Mouse (Mus musculus): ENCODE results near the gene Col10a1. TPM values are rescaled to one million over a fixed set of nuclear protein-coding genes. Genes with fewer than 3 reads are reported as not detected.

The Col10a1 gene
- 0.17 and 0.28 TPM in 2 replicates for polyA plus RNA-seq (2016; fragmentation: Nextera tagmentation; extraction: Ambion mirVana)

DNA sequence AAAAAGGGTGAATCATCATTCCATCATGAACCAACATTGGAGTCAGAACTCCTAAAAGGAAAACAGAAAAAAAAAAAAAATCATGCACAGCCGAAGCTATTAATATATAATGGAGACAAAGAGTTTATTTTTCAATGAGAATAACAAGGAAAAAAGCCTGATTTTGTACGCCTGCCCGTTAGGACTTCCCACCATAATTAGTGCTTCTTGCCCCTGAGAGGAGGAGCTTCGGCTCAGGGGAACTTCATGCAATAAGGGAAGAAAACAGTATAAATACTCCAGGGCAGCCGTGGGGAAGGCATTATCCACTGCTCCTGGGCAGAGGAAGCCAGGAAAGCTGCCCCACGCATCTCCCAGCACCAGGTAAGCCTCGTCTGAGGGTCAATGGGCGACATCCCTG, at the start of gene Col10a1:
TSS of gene Col10a1 (plus strand) at position 301 of the 400 bp plus-strand sequence.
- H3K27me3 ChIP-seq (replicated peaks): no peaks in the 10 kb centered on the region
- 79% methylated on average over 8 of the region's 8 CpGs for WGBS
- no peak within 1 kb of the TSS for H3K4me2 ChIP-seq
- no peak within 1 kb of the TSS for H3K9ac ChIP-seq
- ATAC-seq (ENCODE audit: insufficient number of reproducible peaks, low FRiP score): no peak
- H3K27ac ChIP-seq (ENCODE audit: poor library complexity, severe bottlenecking): no peak within 1 kb of the TSS
- H3K9me3 ChIP-seq (replicated peaks): no peaks in the 10 kb centered on the region
- no peaks in the 10 kb centered on the region for H3K4me1 ChIP-seq (replicated peaks)
- no peak within 1 kb of the TSS for H3K4me3 ChIP-seq
- H3K36me3 ChIP-seq: no peaks in the 10 kb centered on the region

- 73% methylated on average over 6 of the region's 6 CpGs for WGBS
- Histone ChIP-seq H3K27ac (ENCODE audit: poor library complexity, severe bottlenecking) (no peak overlapping the region), H3K4me1 (replicated peaks) (no peaks in the 10 kb centered on the region), H3K9ac (no peak overlapping the region), H3K4me3 (no peak overlapping the region), H3K27me3 (replicated peaks) (no peaks in the 10 kb centered on the region), H3K9me3 (replicated peaks) (no peaks in the 10 kb centered on the region), H3K4me2 (no peak overlapping the region), H3K36me3 (no peaks in the 10 kb centered on the region)
- no peak for ATAC-seq (ENCODE audit: insufficient number of reproducible peaks, low FRiP score)
Measured at GRCm38 (mm10) chr10:34341014-34341413, 48.8 kb upstream of the Col10a1 start.

DNA sequence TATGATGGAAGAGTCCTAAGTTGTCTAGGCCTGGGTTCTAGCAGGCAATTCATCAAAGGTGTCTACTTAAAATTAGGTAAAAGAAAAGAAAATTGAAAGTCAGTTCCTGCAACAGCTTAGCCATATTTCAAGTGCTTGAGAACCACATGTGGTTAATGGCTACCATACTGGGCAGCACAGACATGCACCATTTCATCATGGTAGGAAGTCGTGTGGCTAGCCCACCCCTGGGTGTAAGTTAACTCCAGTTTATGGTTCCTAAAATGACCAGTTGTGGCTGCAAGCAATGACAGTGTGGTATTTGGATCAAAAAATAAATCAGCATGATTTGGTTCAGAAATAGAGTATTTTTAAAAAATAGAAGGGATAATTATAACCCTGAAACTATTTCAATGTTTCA, 47.9 kb upstream of the Col10a1 start:
- no peak overlapping the region for H3K27ac ChIP-seq (ENCODE audit: poor library complexity, severe bottlenecking)
- no peaks in the 10 kb centered on the region for H3K27me3 ChIP-seq (replicated peaks)
- no peak for ATAC-seq (ENCODE audit: insufficient number of reproducible peaks, low FRiP score)
- no peak overlapping the region for H3K9ac ChIP-seq
- H3K4me3 ChIP-seq: no peak overlapping the region
- H3K4me1 ChIP-seq (replicated peaks): no peaks in the 10 kb centered on the region
- H3K4me2 ChIP-seq: no peak overlapping the region
- WGBS: 90% methylated on average over 1 of the region's 1 CpGs
- H3K36me3 ChIP-seq: no peaks in the 10 kb centered on the region
- no peaks in the 10 kb centered on the region for H3K9me3 ChIP-seq (replicated peaks)

GRCm38 (mm10) chr10:34352166-34352565, 37.6 kb upstream of the Col10a1 start:
- H3K36me3 ChIP-seq: no peaks in the 10 kb centered on the region
- H3K9ac ChIP-seq: no peak overlapping the region
- 69% methylated on average over 4 of the region's 4 CpGs for whole genome bisulfite sequencing
- no peak overlapping the region for H3K4me2 ChIP-seq
- H3K4me1 ChIP-seq (replicated peaks): peaks cover 6% of the 10 kb centered on the region
- no peak for ATAC-seq (ENCODE audit: insufficient number of reproducible peaks, low FRiP score)
- no peaks in the 10 kb centered on the region for H3K27me3 ChIP-seq (replicated peaks)
- H3K9me3 ChIP-seq (replicated peaks): no peaks in the 10 kb centered on the region
- H3K4me3 ChIP-seq: no peak overlapping the region
- no peak overlapping the region for H3K27ac ChIP-seq (ENCODE audit: poor library complexity, severe bottlenecking)

- Histone ChIP-seq H3K4me1 (replicated peaks) (no peaks in the 10 kb centered on the region), H3K27me3 (replicated peaks) (no peaks in the 10 kb centered on the region), H3K27ac (ENCODE audit: poor library complexity, severe bottlenecking) (no peak overlapping the region), H3K4me3 (no peak overlapping the region), H3K36me3 (no peaks in the 10 kb centered on the region), H3K4me2 (no peak overlapping the region), H3K9me3 (replicated peaks) (no peaks in the 10 kb centered on the region), H3K9ac (no peak overlapping the region)
- ATAC-seq (ENCODE audit: insufficient number of reproducible peaks, low FRiP score): no peak
- WGBS: 77% methylated on average over 3 of the region's 3 CpGs
Measured at GRCm38 (mm10) chr10:34358263-34358662, 31.5 kb upstream of the Col10a1 start.

- H3K4me2 ChIP-seq: no peak overlapping the region
- H3K4me1 ChIP-seq (replicated peaks): no peaks in the 10 kb centered on the region
- ATAC-seq (ENCODE audit: insufficient number of reproducible peaks, low FRiP score): no peak
- no peak overlapping the region for H3K27ac ChIP-seq (ENCODE audit: poor library complexity, severe bottlenecking)
- H3K27me3 ChIP-seq (replicated peaks): no peaks in the 10 kb centered on the region
- no peak overlapping the region for H3K4me3 ChIP-seq
- H3K9me3 ChIP-seq (replicated peaks): no peaks in the 10 kb centered on the region
- no peaks in the 10 kb centered on the region for H3K36me3 ChIP-seq
- H3K9ac ChIP-seq: no peak overlapping the region
Measured at GRCm38 (mm10) chr10:34363756-34364155, 26.0 kb upstream of the Col10a1 start.

- no peak for ATAC-seq (ENCODE audit: insufficient number of reproducible peaks, low FRiP score)
- WGBS: 62% methylated on average over 5 of the region's 5 CpGs
Measured at GRCm38 (mm10) chr10:34368138-34368537, 21.6 kb upstream of the Col10a1 start.

DNA sequence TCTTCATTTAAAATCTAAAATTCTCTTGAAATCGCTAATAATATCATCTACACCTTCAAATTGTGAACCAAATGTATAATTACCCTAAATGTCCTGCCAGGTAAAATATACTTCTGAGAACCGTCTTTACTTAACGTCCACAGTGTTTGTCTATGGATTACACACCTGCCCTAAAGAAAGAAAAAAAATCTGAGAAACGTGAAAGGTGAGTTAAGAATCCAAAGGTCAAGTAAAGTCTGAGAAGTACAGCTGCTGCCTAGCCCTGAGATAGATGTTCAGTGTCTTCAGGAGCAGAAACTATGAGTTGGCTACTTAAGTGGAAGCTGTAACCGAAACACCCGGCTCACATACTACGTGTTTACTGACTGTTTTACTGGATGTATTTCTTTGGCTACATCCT, 16.4 kb upstream of the Col10a1 start:
- no peak for ATAC-seq (ENCODE audit: insufficient number of reproducible peaks, low FRiP score)
- H3K4me2 ChIP-seq: no peak overlapping the region
- H3K4me3 ChIP-seq: no peak overlapping the region
- no peaks in the 10 kb centered on the region for H3K27me3 ChIP-seq (replicated peaks)
- WGBS: 89% methylated on average over 7 of the region's 7 CpGs
- H3K36me3 ChIP-seq: no peaks in the 10 kb centered on the region
- H3K9ac ChIP-seq: no peak overlapping the region
- no peak overlapping the region for H3K27ac ChIP-seq (ENCODE audit: poor library complexity, severe bottlenecking)
- no peaks in the 10 kb centered on the region for H3K4me1 ChIP-seq (replicated peaks)
- H3K9me3 ChIP-seq (replicated peaks): no peaks in the 10 kb centered on the region

More at GRCm38 (mm10) chr10:34368138-34368537, 21.6 kb upstream of the Col10a1 start:
- Histone ChIP-seq H3K9ac (no peak overlapping the region), H3K4me3 (no peak overlapping the region), H3K9me3 (replicated peaks) (no peaks in the 10 kb centered on the region), H3K4me1 (replicated peaks) (no peaks in the 10 kb centered on the region), H3K36me3 (no peaks in the 10 kb centered on the region), H3K27ac (ENCODE audit: poor library complexity, severe bottlenecking) (no peak overlapping the region), H3K27me3 (replicated peaks) (no peaks in the 10 kb centered on the region), H3K4me2 (no peak overlapping the region)

GRCm38 (mm10) chr10:34385636-34386035, 4.1 kb upstream of the Col10a1 start:
- no peaks in the 10 kb centered on the region for H3K9me3 ChIP-seq (replicated peaks)
- no peak overlapping the region for H3K4me2 ChIP-seq
- 84% methylated on average over 5 of the region's 5 CpGs for WGBS
- H3K36me3 ChIP-seq: no peaks in the 10 kb centered on the region
- no peaks in the 10 kb centered on the region for H3K27me3 ChIP-seq (replicated peaks)
- H3K4me3 ChIP-seq: no peak overlapping the region
- H3K4me1 ChIP-seq (replicated peaks): no peaks in the 10 kb centered on the region
- no peak overlapping the region for H3K27ac ChIP-seq (ENCODE audit: poor library complexity, severe bottlenecking)
- H3K9ac ChIP-seq: no peak overlapping the region
- no peak for ATAC-seq (ENCODE audit: insufficient number of reproducible peaks, low FRiP score)

DNA sequence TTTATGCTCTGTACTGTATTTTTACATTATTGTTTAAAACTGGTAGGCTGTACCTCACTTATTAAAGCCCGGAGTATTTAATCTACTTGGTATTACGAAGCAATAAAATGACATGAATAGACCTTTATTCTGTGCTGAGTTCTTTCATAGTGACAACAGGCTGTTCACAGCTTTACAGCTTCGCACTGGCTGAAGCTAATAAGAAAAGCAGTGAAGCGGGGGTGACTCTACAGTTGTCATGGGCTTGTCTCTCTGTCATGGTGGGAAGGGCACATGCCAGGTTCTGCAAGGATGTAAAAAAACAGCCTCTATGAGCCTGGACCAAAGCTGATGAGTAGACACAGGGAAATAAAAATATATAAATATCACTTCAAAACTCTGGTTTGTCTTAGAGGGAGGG, 7.2 kb downstream of the Col10a1 start:
- Histone ChIP-seq H3K27ac (ENCODE audit: poor library complexity, severe bottlenecking) (no peak overlapping the region), H3K4me3 (no peak overlapping the region), H3K36me3 (peaks cover 20% of the 10 kb centered on the region), H3K9ac (no peak overlapping the region), H3K9me3 (replicated peaks) (no peaks in the 10 kb centered on the region), H3K4me2 (no peak overlapping the region), H3K4me1 (replicated peaks) (peaks cover 3% of the 10 kb centered on the region; the same call in 1 of the 2 replicates), H3K27me3 (replicated peaks) (no peaks in the 10 kb centered on the region)
- WGBS: 84% methylated on average over 4 of the region's 4 CpGs
- no peak for ATAC-seq (ENCODE audit: insufficient number of reproducible peaks, low FRiP score)

DNA sequence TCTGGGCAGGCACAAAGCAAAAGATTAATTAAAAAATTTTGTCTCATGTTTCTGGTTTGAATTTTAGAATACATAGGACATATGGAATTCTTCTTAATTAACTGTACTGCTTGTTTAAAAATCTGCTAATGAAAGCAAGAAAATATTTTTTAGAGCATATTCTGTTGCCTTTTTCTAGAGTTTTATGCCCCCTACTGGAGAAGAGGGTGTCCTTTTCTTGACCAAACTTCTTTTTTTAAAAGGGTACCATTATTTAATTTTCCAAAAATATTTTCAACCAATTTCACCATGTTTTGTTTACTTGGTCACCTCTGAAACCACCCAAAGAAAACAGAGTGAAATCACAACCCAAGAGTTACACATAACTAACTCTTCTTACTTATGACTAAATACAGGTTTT, 9.5 kb downstream of the Col10a1 start:
- ATAC-seq (ENCODE audit: insufficient number of reproducible peaks, low FRiP score): no peak
- Histone ChIP-seq H3K9me3 (replicated peaks) (no peaks in the 10 kb centered on the region), H3K9ac (no peak overlapping the region), H3K36me3 (peaks cover 38% of the 10 kb centered on the region), H3K4me3 (no peak overlapping the region), H3K4me1 (replicated peaks) (peaks cover 3% of the 10 kb centered on the region; the same call in 1 of the 2 replicates), H3K4me2 (no peak overlapping the region), H3K27me3 (replicated peaks) (no peaks in the 10 kb centered on the region), H3K27ac (ENCODE audit: poor library complexity, severe bottlenecking) (no peak overlapping the region)

GRCm38 (mm10) chr10:34418204-34418756, 28.5 kb downstream of the Col10a1 start, which contains the start of gene Nt5dc1:
Gene Nt5dc1 (minus strand): TSS chr10:34418552.
- Histone ChIP-seq H3K4me2 (peak within 1 kb of the TSS; percentile 76), H3K9me3 (replicated peaks) (0 out of 2 replicates have a peak, but pooled peaks cover 5% of the 10 kb centered on the region), H3K27ac (ENCODE audit: poor library complexity, severe bottlenecking) (peak within 1 kb of the TSS; percentile 85), H3K4me3 (peak within 1 kb of the TSS; percentile 95), H3K4me1 (replicated peaks) (peaks cover 10% of the 10 kb centered on the region), H3K36me3 (no peaks in the 10 kb centered on the region), H3K27me3 (replicated peaks) (no peaks in the 10 kb centered on the region), H3K9ac (peak within 1 kb of the TSS; percentile 82)
- ATAC-seq (ENCODE audit: insufficient number of reproducible peaks, low FRiP score): peak; percentile 99
- under 1% methylated on average over 49 of the region's 49 CpGs for WGBS
